Mouse (Mus musculus): ENCODE results near the gene Irak4. TPM values are rescaled to one million over a fixed set of nuclear protein-coding genes. Genes with fewer than 3 reads are reported as not detected.

Irak4 gene
- total and polyA plus RNA-seq, 3 experiments: 6.7 to 9.4 TPM; not detected in 1

- H3K36me3 ChIP-seq (ENCODE audit: control insufficient read depth in 1 of 2, insufficient read depth in 2 of 2, low read length in 2 of 2): peaks cover 3 to 28% of the 10 kb centered on the region in 2 experiments; a peak in 3 of 4 replicates
- H3K27me3 ChIP-seq (ENCODE audit: control insufficient read depth in 1 of 2, insufficient read depth in 2 of 2, low read length in 2 of 2): no peaks in the 10 kb centered on the region
- peak overlapping the region; percentile 27; the same call in 1 of the 2 replicates for H3K9ac ChIP-seq (ENCODE audit: control insufficient read depth, low read depth, low read length, poor library complexity, severe bottlenecking)
- H3K79me2 ChIP-seq (ENCODE audit: control insufficient read depth, insufficient read depth, low read length, poor library complexity): peaks cover 14% of the 10 kb centered on the region
- TF ChIP-seq EP300 (IDR thresholded peaks at IDR 0.05; ENCODE audit: low read depth in 1 of 2, low read length in 2 of 2) (peak; percentile 15 to 51; a peak in 1 of 4 replicates), ETS1 (IDR thresholded peaks at IDR 0.05; ENCODE audit: low read depth, low read length) (peak; percentile 47; the same call in 1 of the 2 replicates), ZNF384 (IDR thresholded peaks at IDR 0.05; ENCODE audit: low read depth, low read length) (peak; percentile 91), RCOR1 (IDR thresholded peaks at IDR 0.05; ENCODE audit: low read depth, low read length) (peak; percentile 16; the same call in 1 of the 2 replicates), GABPA (IDR thresholded peaks at IDR 0.05; ENCODE audit: low read depth, low read length) (no peak), MAFK (IDR thresholded peaks at IDR 0.05; ENCODE audit: borderline replicate concordance, low read depth, low read length) (0 out of 2 replicates have a peak, but pooled peaks have one; percentile 57), MXI1 (IDR thresholded peaks at IDR 0.05; ENCODE audit: low read depth, low read length) (no peak; the same call in 1 of the 2 replicates), NELFE (IDR thresholded peaks at IDR 0.05; ENCODE audit: low read depth, low read length) (0 out of 2 replicates have a peak, but pooled peaks have one; percentile 10)
- peak overlapping the region; percentile 31; the same call in 1 of the 2 replicates for H3K27ac ChIP-seq (ENCODE audit: control insufficient read depth, low read depth, low read length)
- peaks cover 22 to 27% of the 10 kb centered on the region in 2 experiments for H3K4me1 ChIP-seq (ENCODE audit: control insufficient read depth in 1 of 2, insufficient read depth in 2 of 2, low read length in 2 of 2)
- H3K9me3 ChIP-seq (replicated peaks; ENCODE audit: insufficient read depth, low read length): no peaks in the 10 kb centered on the region
- no peak overlapping the region for H3K4me3 ChIP-seq (ENCODE audit: control insufficient read depth in 1 of 2, insufficient read depth in 1 of 2, low read depth in 2 of 2, low read length in 2 of 2)
- peak; percentile 61 for DNase-seq (ENCODE audit: low read depth, low spot score)
Measured at GRCm38 (mm10) chr15:94591356-94591755, 47.9 kb downstream of the Irak4 start.

- Histone ChIP-seq H3K9ac (ENCODE audit: control insufficient read depth, low read depth, low read length, poor library complexity, severe bottlenecking) (no peak overlapping the region), H3K9me3 (replicated peaks; ENCODE audit: insufficient read depth, low read length) (no peaks in the 10 kb centered on the region), H3K27me3 (ENCODE audit: control insufficient read depth in 1 of 2, insufficient read depth in 2 of 2, low read length in 2 of 2) (no peaks in the 10 kb centered on the region), H3K4me1 (ENCODE audit: control insufficient read depth in 1 of 2, insufficient read depth in 2 of 2, low read length in 2 of 2) (peaks cover 20 to 21% of the 10 kb centered on the region in 2 experiments), H3K36me3 (ENCODE audit: control insufficient read depth in 1 of 2, insufficient read depth in 2 of 2, low read length in 2 of 2) (peaks cover 0 to 19% of the 10 kb centered on the region in 2 experiments; a peak in 2 of 4 replicates), H3K27ac (ENCODE audit: control insufficient read depth, low read depth, low read length) (no peak overlapping the region), H3K4me3 (ENCODE audit: control insufficient read depth in 1 of 2, insufficient read depth in 1 of 2, low read depth in 2 of 2, low read length in 2 of 2) (no peak overlapping the region), H3K79me2 (ENCODE audit: control insufficient read depth, insufficient read depth, low read length, poor library complexity) (peaks cover 9% of the 10 kb centered on the region)
- TF ChIP-seq NELFE (IDR thresholded peaks at IDR 0.05; ENCODE audit: low read depth, low read length): no peak
- TF ChIP-seq KAT2A (conservative IDR thresholded peaks at IDR 0.05; ENCODE audit: low read depth, low read length): no peak
- no peak for TF ChIP-seq MYB (IDR thresholded peaks at IDR 0.05; ENCODE audit: low read depth, low read length)
- no peak for TF ChIP-seq MEF2A (IDR thresholded peaks at IDR 0.05; ENCODE audit: extremely low read depth, insufficient replicate concordance, low read depth, low read length, poor library complexity, severe bottlenecking)
- TF ChIP-seq E2F4 (IDR thresholded peaks at IDR 0.05; ENCODE audit: borderline replicate concordance, low read depth, low read length): no peak
- no peak for DNase-seq (ENCODE audit: low read depth, low spot score)
Measured at GRCm38 (mm10) chr15:94593586-94593985, 50.1 kb downstream of the Irak4 start.

GRCm38 (mm10) chr15:94600145-94600707, 56.8 kb downstream of the Irak4 start:
- Histone ChIP-seq H3K9me3 (replicated peaks; ENCODE audit: insufficient read depth, low read length) (no peaks in the 10 kb centered on the region), H3K36me3 (ENCODE audit: control insufficient read depth in 1 of 2, insufficient read depth in 2 of 2, low read length in 2 of 2) (peaks cover 0 to 15% of the 10 kb centered on the region in 2 experiments; a peak in 2 of 4 replicates), H3K27ac (ENCODE audit: control insufficient read depth, low read depth, low read length) (no peak overlapping the region), H3K79me2 (ENCODE audit: control insufficient read depth, insufficient read depth, low read length, poor library complexity) (no peaks in the 10 kb centered on the region), H3K9ac (ENCODE audit: control insufficient read depth, low read depth, low read length, poor library complexity, severe bottlenecking) (peak overlapping the region; percentile 22; the same call in 1 of the 2 replicates), H3K27me3 (ENCODE audit: control insufficient read depth in 1 of 2, insufficient read depth in 2 of 2, low read length in 2 of 2) (no peaks in the 10 kb centered on the region), H3K4me1 (ENCODE audit: control insufficient read depth in 1 of 2, insufficient read depth in 2 of 2, low read length in 2 of 2) (peaks cover 3 to 8% of the 10 kb centered on the region in 2 experiments; a peak in 2 of 4 replicates), H3K4me3 (ENCODE audit: control insufficient read depth in 1 of 2, insufficient read depth in 1 of 2, low read depth in 2 of 2, low read length in 2 of 2) (peak overlapping the region; percentile 40 to 52)
- no peak for DNase-seq (ENCODE audit: low read depth, low spot score)
- 0 out of 2 replicates have a peak, but pooled peaks have one; percentile 7 for TF ChIP-seq ETS1 (IDR thresholded peaks at IDR 0.05; ENCODE audit: low read depth, low read length)
- TF ChIP-seq SIN3A (IDR thresholded peaks at IDR 0.05; ENCODE audit: low read length): no peak
